Mouse (Mus musculus): ENCODE data around the gene Rpl27a.

DNA sequence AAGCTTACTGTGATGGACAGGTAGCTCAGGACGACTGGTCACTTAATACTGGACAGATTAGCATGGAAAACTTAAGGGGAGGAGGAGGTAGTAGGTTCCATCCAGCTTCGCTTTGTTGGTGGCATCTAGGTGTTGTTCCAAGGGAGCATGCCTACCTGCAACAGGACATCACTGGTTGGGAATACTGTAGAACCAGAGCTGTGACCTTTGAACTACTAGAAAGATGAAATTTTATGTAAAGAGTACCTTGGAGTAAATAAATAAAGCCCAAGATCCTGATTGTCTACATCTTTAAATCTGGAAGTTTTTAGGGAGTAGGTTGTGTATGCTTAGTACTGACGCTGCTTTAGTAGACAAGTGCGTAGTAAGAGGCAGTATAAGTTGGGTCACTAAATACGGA is 3.1 kb downstream of the Rpl27a start:
- no peak for TF ChIP-seq GATA1 (IDR thresholded peaks at IDR 0.05; ENCODE audit: borderline replicate concordance, low read length)
- TF ChIP-seq CTCF (IDR thresholded peaks at IDR 0.05; ENCODE audit: low read depth, low read length), result no peak
- TF ChIP-seq GATA2 (IDR thresholded peaks at IDR 0.05; ENCODE audit: borderline replicate concordance, low read depth, low read length), result no peak
- TF ChIP-seq TAL1 (conservative IDR thresholded peaks at IDR 0.05; ENCODE audit: low read depth, low read length), result no peak
- no peak; the same call in 1 of the 2 replicates for TF ChIP-seq POLR2AphosphoS5 (IDR thresholded peaks at IDR 0.05; ENCODE audit: insufficient replicate concordance, low read depth, low read length)
